Mouse (Mus musculus) MEL (cell line): ENCODE measurements around the gene Sla2. TPM values are rescaled to one million over a fixed set of nuclear protein-coding genes. Genes with fewer than 3 reads are reported as not detected.

Experiments used
- DNase-seq: peaks from one replicate; pipeline ENCODE4 v3.0.0; 2011; ENCODE audit warnings: low read depth, low spot score
- H3K27ac ChIP-seq: 2 replicates; pipeline ENCODE4 v1.5.1; 2012; ENCODE audit warnings: low read depth, mild to moderate bottlenecking, control low read depth, low read length, moderate library complexity; ENCODE audit not compliant: control insufficient read depth
- H3K27me3 ChIP-seq, 2 experiments: fragments of 150-350 bp in 1 of 2; sonication (generic) in 1 of 2; 2 replicates each; pipeline ENCODE4 v1.6.1; 2012; ENCODE audit warnings: low read length in 2 of 2, mild to moderate bottlenecking in 2 of 2, improper control_type of control experiment in 1 of 2, moderate library complexity in 1 of 2; ENCODE audit not compliant: insufficient read depth in 2 of 2, control insufficient read depth in 1 of 2
- H3K36me3 ChIP-seq, 2 experiments: 2 replicates each; pipeline ENCODE4 v1.6.1; 2012 to 2014; ENCODE audit warnings: low read length in 2 of 2, improper control_type of control experiment in 1 of 2, inconsistent platforms in 1 of 2, mild to moderate bottlenecking in 1 of 2; ENCODE audit not compliant: insufficient read depth in 2 of 2, control insufficient read depth in 1 of 2
- H3K4me1 ChIP-seq, 2 experiments: fragments of 150-350 bp in 1 of 2; sonication (generic) in 1 of 2; 2 replicates each; pipeline ENCODE4 v1.6.1; 2012; ENCODE audit warnings: low read length in 2 of 2, improper control_type of control experiment in 1 of 2, mild to moderate bottlenecking in 1 of 2; ENCODE audit not compliant: insufficient read depth in 2 of 2, control insufficient read depth in 1 of 2
- H3K4me3 ChIP-seq, 2 experiments: fragments of 150-350 bp in 1 of 2; sonication (generic) in 1 of 2; 2 replicates each; pipeline ENCODE4 v1.5.1; 2012; ENCODE audit warnings: low read depth in 2 of 2, low read length in 2 of 2, mild to moderate bottlenecking in 2 of 2, moderate library complexity in 2 of 2, control low read depth in 1 of 2, improper control_type of control experiment in 1 of 2; ENCODE audit not compliant: control insufficient read depth in 1 of 2, insufficient read depth in 1 of 2
- H3K79me2 ChIP-seq: 2 replicates; pipeline ENCODE4 v1.6.1; 2012; ENCODE audit warnings: mild to moderate bottlenecking, low read length, moderate library complexity; ENCODE audit not compliant: control insufficient read depth, poor library complexity, insufficient read depth
- H3K9ac ChIP-seq: 2 replicates; pipeline ENCODE4 v1.6.1; 2012; ENCODE audit warnings: low read depth, mild to moderate bottlenecking, control low read depth, low read length, moderate library complexity; ENCODE audit not compliant: control insufficient read depth, poor library complexity, severe bottlenecking
- H3K9me3 ChIP-seq: fragments of 150-350 bp; sonication (generic); replicated peaks from 2 replicates; pipeline ENCODE4 v1.6.1; 2012; ENCODE audit warnings: mild to moderate bottlenecking, low read length, improper control_type of control experiment, moderate library complexity; ENCODE audit not compliant: insufficient read depth
- BHLHE40 ChIP-seq: IDR thresholded peaks from 2 replicates; pipeline ENCODE4 v1.6.1; 2012; ENCODE audit warnings: low read depth, mild to moderate bottlenecking, inconsistent platforms, low read length, improper control_type of control experiment, borderline replicate concordance
- CHD1 ChIP-seq: IDR thresholded peaks from 2 replicates; pipeline ENCODE4 v1.6.1; 2012; ENCODE audit warnings: low read depth, mild to moderate bottlenecking, inconsistent platforms, low read length, improper control_type of control experiment
- CHD2 ChIP-seq: IDR thresholded peaks from 2 replicates; pipeline ENCODE4 v1.6.1; 2011; ENCODE audit warnings: low read length, improper control_type of control experiment
- CTCF ChIP-seq, 3 experiments: IDR thresholded peaks in 2 of 3; conservative IDR thresholded peaks in 1 of 3; 2 replicates each; pipeline ENCODE4 v1.5.1; 2011 to 2012; ENCODE audit warnings: low read length in 3 of 3, low read depth in 2 of 3, mild to moderate bottlenecking in 2 of 3, improper control_type of control experiment in 1 of 3, inconsistent platforms in 1 of 3, mixed read lengths in 1 of 3, moderate library complexity in 1 of 3; ENCODE audit not compliant: control insufficient read depth in 1 of 3, insufficient read depth in 1 of 3, poor library complexity in 1 of 3, severe bottlenecking in 1 of 3
- GABPA ChIP-seq: IDR thresholded peaks from 2 replicates; pipeline ENCODE4 v1.6.1; 2012; ENCODE audit warnings: low read depth, mild to moderate bottlenecking, inconsistent platforms, low read length, improper control_type of control experiment, moderate library complexity
- HCFC1 ChIP-seq: IDR thresholded peaks from 2 replicates; pipeline ENCODE4 v1.6.1; 2012; ENCODE audit warnings: low read depth, mild to moderate bottlenecking, inconsistent platforms, low read length, improper control_type of control experiment, moderate library complexity
- JUND ChIP-seq: IDR thresholded peaks from 2 replicates; pipeline ENCODE4 v1.6.1; 2011; ENCODE audit warnings: low read depth, mild to moderate bottlenecking, improper control_type of control experiment, low read length
- KAT2A ChIP-seq: conservative IDR thresholded peaks from 2 replicates; pipeline ENCODE4 v1.6.1; 2012; ENCODE audit warnings: low read depth, low read length, improper control_type of control experiment, inconsistent platforms
- MAFK ChIP-seq: IDR thresholded peaks from 2 replicates; pipeline ENCODE4 v1.6.1; 2011; ENCODE audit warnings: low read depth, mild to moderate bottlenecking, low read length, improper control_type of control experiment, borderline replicate concordance
- MAX ChIP-seq: IDR thresholded peaks from 2 replicates; pipeline ENCODE4 v1.6.1; 2011; ENCODE audit warnings: low read length, improper control_type of control experiment
- MAZ ChIP-seq: IDR thresholded peaks from 2 replicates; pipeline ENCODE4 v1.6.1; 2012; ENCODE audit warnings: low read depth, mild to moderate bottlenecking, inconsistent platforms, low read length, improper control_type of control experiment
- MEF2A ChIP-seq: IDR thresholded peaks from 2 replicates; pipeline ENCODE4 v1.6.1; 2014; ENCODE audit warnings: low read depth, mild to moderate bottlenecking, inconsistent platforms, low read length, improper control_type of control experiment; ENCODE audit not compliant: poor library complexity, insufficient replicate concordance, severe bottlenecking; ENCODE audit errors: extremely low read depth
- MXI1 ChIP-seq: IDR thresholded peaks from 2 replicates; pipeline ENCODE4 v1.6.1; 2011; ENCODE audit warnings: mild to moderate bottlenecking, low read depth, low read length, improper control_type of control experiment
- MYC ChIP-seq: IDR thresholded peaks from 2 replicates; pipeline ENCODE4 v1.6.1; 2011; ENCODE audit warnings: low read depth, mild to moderate bottlenecking, low read length, improper control_type of control experiment, moderate library complexity
- NELFE ChIP-seq: IDR thresholded peaks from 2 replicates; pipeline ENCODE4 v1.6.1; 2011; ENCODE audit warnings: low read depth, low read length, improper control_type of control experiment
- NRF1 ChIP-seq: IDR thresholded peaks from 2 replicates; pipeline ENCODE4 v1.6.1; 2014; ENCODE audit warnings: low read depth, mild to moderate bottlenecking, inconsistent platforms, low read length, improper control_type of control experiment, moderate library complexity; ENCODE audit not compliant: poor library complexity, insufficient read depth, severe bottlenecking
- POLR2AphosphoS2 ChIP-seq: IDR thresholded peaks from 2 replicates; pipeline ENCODE4 v1.6.1; 2011; ENCODE audit warnings: low read length, improper control_type of control experiment
- POLR2AphosphoS5 ChIP-seq: IDR thresholded peaks from 2 replicates; pipeline ENCODE4 v1.6.1; 2012; ENCODE audit warnings: low read depth, borderline replicate concordance, mild to moderate bottlenecking, inconsistent platforms, low read length, moderate library complexity, mixed read lengths
- RAD21 ChIP-seq: IDR thresholded peaks from 2 replicates; pipeline ENCODE4 v1.6.1; 2011; ENCODE audit warnings: mild to moderate bottlenecking, low read depth, low read length, improper control_type of control experiment
- RCOR1 ChIP-seq: IDR thresholded peaks from 2 replicates; pipeline ENCODE4 v1.6.1; 2012; ENCODE audit warnings: low read depth, mild to moderate bottlenecking, inconsistent platforms, low read length, improper control_type of control experiment
- TAL1 ChIP-seq: IDR thresholded peaks from 2 replicates; pipeline ENCODE4 v1.6.1; 2012; ENCODE audit warnings: mild to moderate bottlenecking, inconsistent platforms, low read length, moderate library complexity, mixed read lengths
- TBP ChIP-seq: IDR thresholded peaks from 2 replicates; pipeline ENCODE4 v1.8.0; 2011; ENCODE audit warnings: low read depth, low read length, improper control_type of control experiment
- TCF12 ChIP-seq: IDR thresholded peaks from 2 replicates; pipeline ENCODE4 v1.6.1; 2014; ENCODE audit warnings: low read depth, mild to moderate bottlenecking, inconsistent platforms, low read length, improper control_type of control experiment, moderate library complexity
- UBTF ChIP-seq: IDR thresholded peaks from 2 replicates; pipeline ENCODE4 v1.6.1; 2012; ENCODE audit warnings: low read depth, mild to moderate bottlenecking, inconsistent platforms, low read length, improper control_type of control experiment, moderate library complexity, borderline replicate concordance; ENCODE audit not compliant: insufficient read depth
- USF1 ChIP-seq: IDR thresholded peaks from 2 replicates; pipeline ENCODE4 v1.6.1; 2014; ENCODE audit warnings: low read depth, mild to moderate bottlenecking, inconsistent platforms, low read length, improper control_type of control experiment, moderate library complexity
- USF2 ChIP-seq, 2 experiments: IDR thresholded peaks; 2 replicates each; pipeline ENCODE4 v1.6.1; 2011 to 2012; ENCODE audit warnings: improper control_type of control experiment in 2 of 2, low read length in 2 of 2, borderline replicate concordance in 1 of 2, inconsistent platforms in 1 of 2, low read depth in 1 of 2, mild to moderate bottlenecking in 1 of 2; ENCODE audit not compliant: insufficient read depth in 1 of 2
- ZC3H11A ChIP-seq: IDR thresholded peaks from 2 replicates; pipeline ENCODE4 v1.6.1; 2012; ENCODE audit warnings: low read depth, mild to moderate bottlenecking, inconsistent platforms, low read length, improper control_type of control experiment
- ZKSCAN1 ChIP-seq: IDR thresholded peaks from 2 replicates; pipeline ENCODE4 v1.6.1; 2012; ENCODE audit warnings: low read depth, mild to moderate bottlenecking, inconsistent platforms, low read length, improper control_type of control experiment, moderate library complexity
- ZMIZ1 ChIP-seq: IDR thresholded peaks from 2 replicates; pipeline ENCODE4 v1.6.1; 2012; ENCODE audit warnings: low read depth, mild to moderate bottlenecking, inconsistent platforms, low read length, improper control_type of control experiment, moderate library complexity
- ZNF384 ChIP-seq: IDR thresholded peaks from 2 replicates; pipeline ENCODE4 v1.6.1; 2012; ENCODE audit warnings: low read depth, mild to moderate bottlenecking, inconsistent platforms, low read length, improper control_type of control experiment
- polyA plus RNA-seq, 2 experiments: library from polyadenylated mRNA; stranded (reverse) in 1 of 2; unstranded in 1 of 2; fragments of >175 nt in 1 of 2; fragments of >200 nt in 1 of 2; gene quantifications; 2 replicates each; pipeline versions ENCODE4 v1.2.1 to v1.2.4; 2012; ENCODE audit warnings: low replicate concordance in 2 of 2, low read depth in 1 of 2; ENCODE audit not compliant: insufficient read length in 2 of 2, insufficient read depth in 1 of 2, missing spikeins in 1 of 2
- total RNA-seq: library from RNA; depleted of rRNA; stranded (reverse); fragments of 300-350 nt; gene quantifications from 2 replicates; pipeline ENCODE4 v1.2.3, GENCODE M21; 2012

Sla2 gene
- total and polyA plus RNA-seq, 3 experiments, result 0.40 to 9.0 TPM; not detected in 1

GRCm38 (mm10) chr2:156841028-156841840, 45.8 kb downstream of the Sla2 start (continued):
- TF ChIP-seq GABPA, result no peak
- TF ChIP-seq CHD1, result peak; percentile 20; the same call in 1 of the 2 replicates
- peak; percentile 53; the same call in 1 of the 2 replicates for TF ChIP-seq ZNF384
- TF ChIP-seq RAD21, result no peak
- no peak for TF ChIP-seq RCOR1

GRCm38 (mm10) chr2:156840301-156841027, 46.5 kb downstream of the Sla2 start:
- Histone ChIP-seq H3K27ac (peak overlapping the region; percentile 77), H3K27me3 (no peaks in the 10 kb centered on the region), H3K9me3 (no peaks in the 10 kb centered on the region), H3K4me1 (peaks cover 3 to 10% of the 10 kb centered on the region in 2 experiments; a peak in 3 of 4 replicates), H3K79me2 (peaks cover 40% of the 10 kb centered on the region), H3K9ac (peak overlapping the region; percentile 97), H3K4me3 (peak overlapping the region; percentile 63 to 65), H3K36me3 (peaks cover 4 to 7% of the 10 kb centered on the region in 2 experiments)
- DNase-seq, result peak; percentile 83
- 0 out of 2 replicates have a peak, but pooled peaks have one; percentile 14 for TF ChIP-seq TCF12
- TF ChIP-seq RCOR1, result no peak
- TF ChIP-seq HCFC1, result 0 out of 2 replicates have a peak, but pooled peaks have one; percentile 12
- TF ChIP-seq CHD1, result 0 out of 2 replicates have a peak, but pooled peaks have one; percentile 25
- TF ChIP-seq KAT2A, result no peak
- TF ChIP-seq MYC, result no peak
- no peak for TF ChIP-seq ZNF384
- TF ChIP-seq USF2 (IDR thresholded peaks at IDR 0.05; ENCODE audit: borderline replicate concordance in 1 of 2, insufficient read depth in 1 of 2, low read depth in 1 of 2, low read length in 2 of 2), result no peak
- no peak for TF ChIP-seq POLR2AphosphoS2
- TF ChIP-seq ZMIZ1, result no peak; the same call in 1 of the 2 replicates
- TF ChIP-seq MXI1, result peak; percentile 58; the same call in 1 of the 2 replicates
- TF ChIP-seq TBP, result no peak
- TF ChIP-seq NRF1, result 0 out of 2 replicates have a peak, but pooled peaks have one; percentile 40
- peak; percentile 17 for TF ChIP-seq NELFE
- TF ChIP-seq UBTF, result no peak
- TF ChIP-seq ZKSCAN1, result no peak
- TF ChIP-seq MEF2A, result no peak
- TF ChIP-seq POLR2AphosphoS5, result no peak
- TF ChIP-seq CTCF (IDR thresholded peaks at IDR 0.05 in 2 of 3, conservative IDR thresholded peaks at IDR 0.05 in 1 of 3; ENCODE audit: control insufficient read depth in 1 of 3, insufficient read depth in 1 of 3, low read depth in 2 of 3, low read length in 3 of 3, poor library complexity in 1 of 3, severe bottlenecking in 1 of 3), result no peak
- TF ChIP-seq CHD2, result peak; percentile 57; the same call in 1 of the 2 replicates
- TF ChIP-seq MAZ, result peak; percentile 93
- TF ChIP-seq MAX, result no peak
- no peak for TF ChIP-seq JUND
- no peak for TF ChIP-seq ZC3H11A
- no peak for TF ChIP-seq MAFK
- TF ChIP-seq USF1, result no peak
- TF ChIP-seq BHLHE40, result no peak
- TF ChIP-seq TAL1, result no peak
